Mouse (Mus musculus) left cerebral cortex, adult 2 months (tissue): ENCODE data around the gene Taok3. TPM values are rescaled to one million over a fixed set of nuclear protein-coding genes. Genes with fewer than 3 reads are reported as not detected.

Source experiments
- DNase-seq, 2 experiments: peaks; one replicate each; pipeline ENCODE4 v3.0.0; 2021 to 2022; ENCODE audit warnings: low spot score in 2 of 2, mixed read lengths in 1 of 2; ENCODE audit errors: extremely low spot score in 1 of 2
- H3K27ac ChIP-seq: fragments of 200-600 bp; 2 replicates; pipeline ENCODE4 v1.8.1; 2022
- H3K4me3 ChIP-seq: fragments of 200-600 bp; 2 replicates; pipeline ENCODE4 v1.8.1; 2022
- CTCF ChIP-seq: fragments of 200-600 bp; IDR thresholded peaks from 2 replicates; pipeline ENCODE4 v1.8.1; 2022; ENCODE audit warnings: antibody characterized with exemption, mild to moderate bottlenecking, moderate library complexity
- intact Hi-C: fragments of 180-260 bp; cut with DNase I; formaldehyde crosslinking; loops from one replicate; pipeline ENCODE4 v1.15.1; 2025
- total RNA-seq, 2 experiments: library from RNA; stranded (reverse); gene quantifications; 2 replicates each; pipeline ENCODE4 v1.2.3; 2021

The Taok3 gene
- total RNA-seq, 2 experiments from 2014 or later: 52.5 to 54.7 TPM

- DNase-seq: no peak
- H3K27ac ChIP-seq: no peak overlapping the region
- TF ChIP-seq CTCF: no peak
- intact Hi-C loops: loop anchor here (2.0 to 5.0 kb wide), 4 partner anchors 168 to 378 kb away; partner anchors contain the start of gene Pebp1
- no peak overlapping the region for H3K4me3 ChIP-seq
Measured at GRCm38 (mm10) chr5:117118850-117119249, 1.1 kb upstream of the Taok3 start.

- H3K27ac ChIP-seq: peak overlapping the region; percentile 58
- intact Hi-C loops: loop anchor here (1.0 to 2.0 kb wide), 2 partner anchors 18 to 120 kb away; no protein-coding TSS in a partner anchor
- DNase-seq: no peak
- H3K4me3 ChIP-seq: peak overlapping the region; percentile 92
- TF ChIP-seq CTCF: no peak
Measured at GRCm38 (mm10) chr5:117120489-117121466, 849 bp downstream of the Taok3 start.

- intact Hi-C loops: loop anchor here (2.0 kb wide), 1 partner anchor 17 kb away; no protein-coding TSS in a partner anchor
- Histone ChIP-seq H3K27ac (no peak overlapping the region), H3K4me3 (peak overlapping the region; percentile 92)
- no peak for TF ChIP-seq CTCF
- DNase-seq: no peak
Measured at GRCm38 (mm10) chr5:117121657-117122056, 1.7 kb downstream of the Taok3 start.

DNA sequence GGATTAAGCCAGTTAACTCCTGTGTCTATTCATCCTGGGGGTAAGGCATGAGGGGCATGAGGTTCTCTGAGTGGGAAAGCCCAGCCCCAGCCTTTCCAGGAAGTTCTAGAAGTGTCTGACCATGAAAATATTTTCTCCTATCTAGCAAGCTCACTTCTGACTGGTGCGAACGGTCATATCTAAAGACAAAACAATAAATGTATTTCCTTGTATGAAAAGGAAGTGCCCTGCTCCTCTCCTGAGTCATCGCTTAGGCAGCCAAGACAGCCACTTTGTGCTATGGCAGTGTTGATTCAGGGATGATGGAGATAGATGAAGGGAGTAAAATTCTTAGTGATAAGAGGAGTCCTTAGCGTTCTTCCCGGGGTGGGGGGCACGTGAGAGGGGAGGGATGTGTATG lies 3.2 kb downstream of the Taok3 start:
- intact Hi-C loops: no loop called here

DNA sequence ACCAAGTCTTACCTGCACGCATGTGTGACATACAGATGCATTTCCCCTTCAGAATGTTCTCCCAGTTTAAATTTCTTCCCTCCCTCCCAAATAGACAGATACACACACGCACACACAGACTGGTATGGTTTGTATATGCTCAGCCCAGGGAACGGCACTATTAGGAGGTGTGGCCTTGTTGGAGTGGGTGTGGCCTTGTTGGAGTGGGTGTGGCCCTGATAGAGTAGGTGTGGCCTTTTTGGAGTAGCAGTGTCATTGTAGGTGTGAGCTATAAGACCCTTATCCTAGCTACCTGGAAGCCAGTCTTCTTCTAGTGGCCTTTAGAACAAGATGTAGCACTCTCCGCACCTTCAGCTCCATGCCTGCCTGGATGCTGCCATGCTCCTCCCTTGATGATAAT lies 3.9 kb downstream of the Taok3 start:
- intact Hi-C loops: no loop called here
- no peak for TF ChIP-seq CTCF
- Histone ChIP-seq H3K27ac (no peak overlapping the region), H3K4me3 (no peak overlapping the region)
- no peak for DNase-seq

More for the DNA sequence above, 3.2 kb downstream of the Taok3 start:
- TF ChIP-seq CTCF: no peak
- no peak overlapping the region for H3K4me3 ChIP-seq
- H3K27ac ChIP-seq: no peak overlapping the region
- DNase-seq: no peak

DNA sequence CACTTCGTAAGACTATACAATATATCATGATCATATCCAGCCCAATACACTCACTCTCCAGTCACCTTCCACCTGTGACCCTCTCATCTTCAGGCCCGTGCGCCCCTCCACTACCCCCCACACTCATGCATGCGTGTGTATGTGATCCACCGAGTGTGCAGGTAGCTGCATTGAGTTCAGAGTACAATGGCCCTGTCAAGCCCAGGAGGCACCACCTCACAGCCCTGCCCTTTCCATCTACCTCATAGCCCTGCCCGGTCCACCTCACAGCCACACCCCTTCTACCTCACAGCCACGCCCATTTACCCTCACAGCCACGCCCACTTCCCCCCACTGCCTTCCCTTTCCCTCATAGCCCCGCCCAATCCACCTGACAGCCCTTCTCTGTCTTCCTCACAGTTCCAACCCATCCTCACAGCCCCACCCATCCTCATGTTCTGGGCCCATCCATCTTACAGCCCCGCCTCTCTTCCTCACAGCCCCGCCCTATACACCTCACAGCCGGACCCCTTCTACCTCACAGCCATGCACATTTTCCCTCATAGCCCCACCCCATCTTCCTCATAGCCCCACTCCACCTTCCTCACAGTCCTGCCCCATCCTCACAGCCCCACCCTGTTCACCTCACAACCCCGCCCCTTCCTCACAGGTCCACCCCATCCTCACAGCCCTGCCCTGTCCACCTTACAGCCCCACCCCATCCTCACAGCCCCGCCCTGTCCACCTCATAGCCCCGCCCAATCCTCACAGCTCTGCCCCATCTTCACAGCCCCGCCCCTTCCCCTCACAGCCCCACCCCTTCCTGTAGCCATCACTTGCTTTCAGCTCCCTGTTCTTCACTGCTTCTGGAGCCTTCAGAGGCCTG lies 5.8 kb downstream of the Taok3 start:
- intact Hi-C loops: no loop called here
- Histone ChIP-seq H3K4me3 (no peak overlapping the region), H3K27ac (no peak overlapping the region)
- no peak for DNase-seq
- TF ChIP-seq CTCF: no peak

- TF ChIP-seq CTCF: no peak
- no peak for DNase-seq
- intact Hi-C loops: no loop called here
- Histone ChIP-seq H3K4me3 (no peak overlapping the region), H3K27ac (no peak overlapping the region)
Measured at GRCm38 (mm10) chr5:117127051-117127450, 7.1 kb downstream of the Taok3 start.

DNA sequence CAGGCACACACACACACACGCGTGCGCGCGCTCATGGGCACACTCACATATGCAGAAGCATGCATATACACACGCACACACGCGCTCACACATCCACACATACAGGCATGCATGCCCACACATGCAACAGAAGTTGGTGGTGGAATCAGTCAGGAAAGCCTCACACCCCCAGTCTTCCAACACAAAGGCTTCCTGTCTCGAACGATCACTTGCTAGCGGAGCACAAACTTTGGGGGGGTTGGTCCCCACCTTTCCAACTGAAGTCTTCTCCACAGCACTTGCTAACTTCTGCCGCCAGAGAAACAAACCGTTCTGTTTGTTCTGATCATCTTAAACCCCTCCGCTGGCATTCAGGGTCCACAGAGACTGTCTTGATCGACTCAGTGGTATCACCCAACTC lies 10.8 kb downstream of the Taok3 start:
- no peak overlapping the region for H3K4me3 ChIP-seq
- no peak for DNase-seq
- TF ChIP-seq CTCF: no peak
- H3K27ac ChIP-seq: no peak overlapping the region
- intact Hi-C loops: no loop called here

DNA sequence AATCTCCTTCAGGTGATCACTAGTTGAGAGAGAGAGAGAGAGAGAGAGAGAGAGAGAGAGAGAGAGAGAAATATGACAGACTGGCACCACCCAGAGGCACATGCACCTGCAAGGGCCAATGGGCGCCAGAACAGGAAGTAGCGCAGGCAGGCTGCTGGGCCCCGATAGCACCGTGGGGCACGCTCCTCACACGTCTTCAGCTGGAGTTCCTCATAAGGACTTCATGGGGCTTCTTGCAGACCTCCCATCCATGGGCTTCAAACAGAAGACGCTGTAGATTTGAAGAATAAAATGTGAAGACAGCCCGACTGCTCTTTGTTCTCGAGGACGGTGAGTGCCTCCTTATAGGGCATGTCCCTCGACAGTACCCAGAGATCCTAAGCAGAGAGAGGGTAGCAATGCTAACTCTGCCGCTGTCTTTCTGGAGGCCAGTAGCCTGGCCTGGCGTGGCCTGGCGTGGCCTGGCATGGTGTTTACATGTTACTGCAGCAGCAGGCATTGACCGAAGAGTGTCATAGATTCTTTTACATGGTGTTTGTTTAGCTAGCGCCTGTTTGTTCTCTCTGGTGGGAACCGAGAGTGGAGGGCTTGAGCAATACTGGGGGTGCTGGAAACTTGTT lies 13.6 kb downstream of the Taok3 start:
- intact Hi-C loops: no loop called here
- DNase-seq: no peak
- TF ChIP-seq CTCF: no peak
- Histone ChIP-seq H3K4me3 (no peak overlapping the region), H3K27ac (no peak overlapping the region)

DNA sequence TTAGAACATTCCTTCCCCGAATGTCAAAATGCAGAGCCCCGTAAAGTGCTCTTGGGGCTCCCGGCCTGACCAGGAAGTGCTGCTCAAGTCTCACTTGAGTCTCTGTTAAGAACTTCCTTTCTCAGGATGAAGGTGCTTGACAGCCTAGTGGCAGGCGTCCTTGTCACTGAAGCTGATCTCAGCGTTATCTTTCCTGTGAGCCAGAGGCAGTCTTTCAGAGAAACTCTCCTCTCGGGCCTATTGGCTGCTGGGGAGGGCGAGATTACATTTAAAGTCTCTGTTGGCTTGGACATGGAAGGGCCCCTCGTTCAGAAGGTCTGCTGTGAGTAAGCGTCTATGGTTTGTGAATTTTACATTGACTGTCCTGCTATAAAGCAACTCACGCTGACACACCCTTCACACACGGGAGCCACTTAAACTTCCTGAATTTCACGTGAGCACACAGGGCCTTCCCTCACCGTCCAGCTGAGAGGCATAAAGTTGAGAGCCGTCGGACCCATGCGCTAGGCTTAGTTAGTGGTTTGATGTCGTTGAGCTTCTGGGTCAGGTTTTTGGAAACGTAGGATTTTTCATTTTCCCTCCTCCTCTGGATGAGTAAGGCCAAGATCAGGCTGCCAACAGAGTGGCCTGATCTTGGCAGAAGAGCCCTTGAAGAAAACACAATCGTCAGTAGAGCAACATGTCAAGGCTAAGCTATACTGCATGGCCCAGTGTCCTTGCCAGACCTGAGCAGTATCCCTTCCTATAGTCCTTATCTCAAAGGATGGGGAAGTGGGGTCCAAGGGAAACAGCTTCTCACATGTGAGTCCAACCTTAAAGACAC lies 14.3 kb downstream of the Taok3 start:
- no peak overlapping the region for H3K27ac ChIP-seq
- intact Hi-C loops: no loop called here
- H3K4me3 ChIP-seq: no peak overlapping the region
- TF ChIP-seq CTCF: no peak
- no peak for DNase-seq
